Mouse (Mus musculus): Measurements from ENCODE around the gene Kcnj3.

- TF ChIP-seq POLR2A (IDR thresholded peaks at IDR 0.05; ENCODE audit: low read depth, low read length) (no peak), CTCF (IDR thresholded peaks at IDR 0.05; ENCODE audit: extremely low read depth, insufficient read depth, insufficient read length, insufficient replicate concordance) (no peak)
Observed at GRCm38 (mm10) chr2:55534946-55535345, 99.2 kb downstream of the Kcnj3 start.
